Mouse (Mus musculus): ENCODE results near the gene Spag8.

Spag8 gene

GRCm38 (mm10) chr4:43653161-43654015 is at the start of gene Spag8:
Gene Spag8, minus strand, starts transcription at chr4:43653594.
- DNase-seq = peak; percentile 44

DNA sequence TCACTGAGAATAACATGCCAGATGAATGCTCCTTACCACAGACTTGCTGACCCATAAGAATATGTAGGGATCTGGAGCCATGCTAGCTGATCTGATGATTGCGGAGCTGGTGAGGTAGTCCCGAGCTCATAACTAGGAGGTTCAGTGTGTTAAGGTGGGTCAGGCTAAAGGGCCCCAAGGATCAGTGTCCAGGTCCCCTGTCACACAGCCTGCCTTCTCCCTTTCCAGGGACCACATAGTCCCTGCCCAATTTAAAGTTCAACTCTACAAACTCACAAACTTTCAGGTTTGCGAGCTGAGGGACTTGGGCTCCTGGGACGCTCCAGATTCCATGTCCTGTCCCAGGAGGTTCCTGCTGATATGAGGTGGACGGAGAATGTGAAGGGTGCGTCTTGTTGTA is 47.3 kb upstream of the Spag8 start, which contains the start of gene Olfr70:
TSS of gene Olfr70 (minus strand) at position 101 of the 400 bp plus-strand sequence.
- no peak for DNase-seq

GRCm38 (mm10) chr4:43696561-43696960 is 43.2 kb upstream of the Spag8 start:
- DNase-seq = no peak

GRCm38 (mm10) chr4:43695249-43695671 is 41.9 kb upstream of the Spag8 start:
- DNase-seq = no peak

DNA sequence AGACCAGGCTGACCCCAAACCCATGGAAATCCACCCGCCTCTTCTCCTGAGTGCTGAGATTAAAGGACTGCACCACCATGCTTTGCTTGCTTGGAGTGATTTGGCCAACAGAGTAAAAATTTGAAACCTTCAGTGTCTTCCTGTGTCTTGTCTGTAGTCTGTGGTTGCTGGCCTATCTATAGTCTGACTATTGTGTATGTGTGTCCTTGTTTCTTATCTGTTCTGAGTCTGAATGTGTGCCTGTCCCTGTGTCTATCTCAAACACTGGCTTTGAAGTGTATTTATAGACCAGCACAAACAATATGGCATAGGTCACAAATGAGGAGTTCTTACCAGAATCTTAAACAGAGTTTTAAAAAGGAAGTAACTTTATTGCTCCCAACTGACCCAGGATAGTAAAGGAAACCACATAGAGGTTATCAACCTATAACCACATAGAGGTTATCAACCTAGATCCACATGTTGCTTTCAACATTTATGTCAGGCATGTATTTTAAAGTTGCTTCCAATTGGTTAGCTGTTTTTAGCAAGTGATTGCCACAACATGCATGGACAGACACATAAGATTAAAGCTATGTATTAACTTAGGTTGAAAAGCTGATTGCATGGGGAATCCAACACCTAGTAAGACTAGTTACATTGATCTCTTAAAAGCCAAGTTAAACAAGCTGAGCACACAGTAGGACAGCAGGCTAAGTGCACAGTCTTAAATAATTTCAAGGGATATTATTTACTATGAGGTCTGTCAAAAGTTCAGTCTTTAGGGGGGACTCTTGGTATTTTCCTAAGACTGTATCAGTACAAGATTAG is 41.2 kb upstream of the Spag8 start:
- DNase-seq = no peak

- DNase-seq = no peak
Measured at GRCm38 (mm10) chr4:43693806-43694241, 40.4 kb upstream of the Spag8 start.

- DNase-seq = no peak
Measured at GRCm38 (mm10) chr4:43691026-43691425, 37.6 kb upstream of the Spag8 start.

- DNase-seq = no peak
Measured at GRCm38 (mm10) chr4:43690021-43690420, 36.6 kb upstream of the Spag8 start.

- no peak for DNase-seq
Measured at GRCm38 (mm10) chr4:43679416-43680043, 26.1 kb upstream of the Spag8 start.

GRCm38 (mm10) chr4:43678541-43678940 is 25.1 kb upstream of the Spag8 start:
- no peak for DNase-seq

DNA sequence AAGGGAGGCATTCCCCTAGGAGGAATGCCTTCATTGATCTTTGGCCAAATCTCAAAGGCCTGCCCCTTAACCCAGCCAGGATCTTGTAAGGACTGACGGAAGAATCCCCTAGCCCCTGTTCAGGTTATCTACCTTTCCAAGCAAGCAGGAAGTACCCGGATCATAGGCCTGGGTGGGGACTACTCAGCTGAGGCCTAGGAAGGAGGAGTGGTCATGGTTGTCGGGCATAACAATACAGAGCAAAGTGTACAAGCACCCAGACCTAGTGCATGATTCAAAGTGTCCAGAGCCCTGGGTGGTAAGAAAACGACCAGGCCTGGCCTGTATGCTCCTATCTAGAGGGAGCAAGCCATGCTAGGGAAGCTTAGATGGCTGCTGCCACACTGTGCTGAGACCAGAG is 22.2 kb upstream of the Spag8 start:
- DNase-seq = no peak

GRCm38 (mm10) chr4:43674974-43675373 is 21.6 kb upstream of the Spag8 start:
- DNase-seq = no peak

- no peak for DNase-seq
Measured at GRCm38 (mm10) chr4:43673703-43674102, 20.3 kb upstream of the Spag8 start.

DNA sequence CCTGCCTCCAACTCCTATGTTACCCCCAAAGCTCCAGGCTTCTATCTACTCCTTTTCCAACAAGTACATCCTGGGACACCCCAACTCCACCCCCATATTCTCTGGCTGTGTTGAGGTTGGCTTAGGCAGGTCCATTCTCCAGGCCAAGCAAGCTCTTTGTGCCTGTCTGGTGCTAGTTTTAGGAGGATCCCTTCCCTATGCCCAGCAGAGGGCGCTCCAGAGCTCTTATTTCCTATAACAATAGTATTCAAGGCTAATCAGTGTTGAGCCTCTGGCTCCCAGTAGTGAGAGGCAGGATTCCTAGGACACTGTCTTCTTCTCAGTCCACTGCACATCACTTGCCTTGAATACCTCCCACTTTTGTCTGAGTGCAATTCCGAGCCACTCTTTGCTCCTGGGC is 18.7 kb upstream of the Spag8 start:
- DNase-seq = peak; percentile 93

DNA sequence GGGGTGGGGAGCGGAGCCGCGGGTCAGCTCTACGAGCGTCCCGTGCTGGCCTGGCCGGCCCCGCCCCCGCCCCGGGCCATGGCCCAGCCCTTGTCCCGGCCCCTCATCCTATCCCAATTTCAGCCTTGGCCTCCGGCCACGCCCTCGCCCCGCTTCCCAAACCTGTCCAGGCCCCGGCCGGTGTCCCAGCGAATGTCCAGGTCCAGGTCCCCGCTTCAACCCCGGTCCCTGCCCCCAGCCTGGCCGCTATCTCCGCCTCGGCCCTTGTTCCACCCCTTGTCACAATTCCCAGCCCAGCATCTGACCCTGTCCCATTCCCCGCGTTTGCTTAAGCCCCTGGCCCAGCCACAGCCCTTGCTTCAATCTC is 16.0 kb upstream of the Spag8 start:
- DNase-seq = no peak

DNA sequence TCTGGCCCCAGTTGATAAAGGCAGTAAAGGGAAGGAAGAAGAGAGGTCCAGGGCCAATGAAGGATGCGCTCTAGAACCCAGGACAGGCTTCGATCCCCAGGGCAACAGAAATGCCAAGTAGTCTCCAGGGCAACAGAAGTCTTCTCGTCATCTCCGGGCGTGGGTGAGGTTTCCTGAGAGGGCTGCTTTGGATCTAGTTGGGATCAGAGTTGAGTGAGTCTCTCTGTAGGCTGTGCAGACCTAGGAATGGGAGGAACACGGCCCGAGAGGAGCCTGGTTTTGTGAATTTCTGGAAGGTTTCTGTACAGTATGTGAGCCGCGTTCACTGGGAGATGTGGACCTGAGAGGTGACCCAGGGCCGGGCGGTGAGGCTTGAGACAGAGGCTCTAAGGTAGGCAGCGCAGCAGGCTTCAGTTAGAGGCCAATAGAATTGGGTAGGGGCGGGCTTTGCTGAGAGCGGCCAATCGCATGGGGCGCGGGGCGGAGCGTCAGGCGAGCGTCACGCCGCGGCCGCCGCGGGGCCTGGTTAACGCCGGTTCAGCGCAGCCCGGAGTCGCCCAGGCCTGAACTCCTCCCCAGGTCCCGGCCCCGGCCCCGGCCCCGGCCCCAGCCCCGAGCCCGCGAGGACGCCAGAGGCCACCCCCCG is 15.5 kb upstream of the Spag8 start, which contains the start of the genes Tmem8b and Fam221b:
TSS of gene Tmem8b (plus strand) at position 190 of the 646 bp plus-strand sequence.
TSS of gene Fam221b (minus strand) at position 364 of the 646 bp plus-strand sequence.
- peak; percentile 95 for DNase-seq

DNA sequence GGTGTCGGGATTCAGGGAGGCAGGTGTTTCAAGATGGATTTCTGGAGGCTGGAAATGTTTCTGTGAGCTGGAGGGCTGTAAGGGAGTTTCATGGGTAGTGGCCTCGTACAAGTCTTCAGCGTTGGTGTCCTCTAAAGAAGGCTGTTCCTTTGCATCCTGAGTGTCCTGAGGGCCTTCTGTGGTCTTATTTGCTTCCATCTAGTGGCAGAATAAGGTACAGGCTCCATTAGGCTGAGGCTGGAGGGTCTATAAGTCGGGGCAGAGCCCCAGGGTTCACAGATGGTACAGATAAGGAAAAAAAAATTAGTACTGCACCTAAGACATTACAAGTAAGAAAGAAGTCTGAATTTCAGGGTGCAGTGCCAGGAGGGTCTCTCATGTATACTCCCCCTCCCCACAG is 13.0 kb upstream of the Spag8 start:
- DNase-seq = no peak

DNA sequence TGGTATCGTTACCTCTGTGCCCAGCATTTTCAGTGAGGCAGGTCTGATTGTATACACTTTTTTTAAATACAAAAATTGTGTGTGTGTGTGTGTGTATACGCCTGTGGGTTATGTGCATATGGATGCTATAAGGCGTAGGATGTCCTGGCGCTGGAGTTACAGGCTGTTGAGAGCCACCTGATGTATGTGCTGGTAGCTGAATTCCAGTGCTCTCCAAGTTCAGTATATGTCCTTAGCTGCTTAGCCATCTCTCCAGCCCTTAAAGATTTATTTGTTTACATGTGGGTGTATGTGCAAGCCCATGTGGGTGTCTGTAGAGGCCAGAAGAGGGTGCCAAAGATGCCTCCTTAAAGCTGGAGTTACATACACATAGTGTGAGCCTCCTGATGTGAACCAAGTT is 3.8 kb upstream of the Spag8 start:
- no peak for DNase-seq

DNA sequence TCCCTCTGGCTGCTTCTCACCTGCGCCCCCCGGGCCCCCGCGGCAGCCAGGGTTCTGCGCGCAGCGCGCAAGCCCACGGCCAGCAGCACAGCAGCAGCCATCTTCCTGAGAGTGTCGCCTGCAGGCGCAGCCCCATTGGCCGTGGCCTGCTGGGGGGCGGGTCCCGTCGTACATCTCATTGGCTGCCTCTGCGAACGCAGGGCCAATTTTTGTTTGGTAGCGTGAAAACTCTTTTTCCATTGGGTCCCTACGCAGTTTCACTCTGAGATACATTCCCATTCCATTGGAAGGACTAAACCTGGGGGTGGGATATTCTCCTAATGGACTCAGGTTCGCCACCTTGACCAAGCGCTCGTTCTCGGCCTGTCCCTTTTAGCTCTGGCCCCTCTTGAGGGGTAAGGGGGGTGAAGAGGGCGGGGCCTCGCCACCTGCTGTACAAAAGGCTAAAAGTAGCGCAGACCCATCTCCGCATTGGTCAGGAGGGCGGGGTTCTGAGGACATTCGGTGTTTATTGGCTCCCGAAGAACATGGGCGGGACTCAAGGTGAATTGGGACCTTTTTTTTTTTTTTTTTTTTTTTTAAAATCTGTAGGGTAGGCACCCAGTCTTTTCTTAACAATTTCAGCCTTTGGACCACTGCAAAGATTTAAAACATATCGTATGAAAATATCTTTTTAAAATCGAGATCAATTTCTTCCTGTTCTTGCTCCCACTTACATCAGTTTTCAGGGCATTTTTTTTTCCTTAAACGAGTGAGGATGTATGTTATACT is 3.1 kb upstream of the Spag8 start, which contains the start of gene Hint2:
TSS of gene Hint2 (minus strand) at position 128 of the 771 bp plus-strand sequence.
- DNase-seq = peak; percentile 94

DNA sequence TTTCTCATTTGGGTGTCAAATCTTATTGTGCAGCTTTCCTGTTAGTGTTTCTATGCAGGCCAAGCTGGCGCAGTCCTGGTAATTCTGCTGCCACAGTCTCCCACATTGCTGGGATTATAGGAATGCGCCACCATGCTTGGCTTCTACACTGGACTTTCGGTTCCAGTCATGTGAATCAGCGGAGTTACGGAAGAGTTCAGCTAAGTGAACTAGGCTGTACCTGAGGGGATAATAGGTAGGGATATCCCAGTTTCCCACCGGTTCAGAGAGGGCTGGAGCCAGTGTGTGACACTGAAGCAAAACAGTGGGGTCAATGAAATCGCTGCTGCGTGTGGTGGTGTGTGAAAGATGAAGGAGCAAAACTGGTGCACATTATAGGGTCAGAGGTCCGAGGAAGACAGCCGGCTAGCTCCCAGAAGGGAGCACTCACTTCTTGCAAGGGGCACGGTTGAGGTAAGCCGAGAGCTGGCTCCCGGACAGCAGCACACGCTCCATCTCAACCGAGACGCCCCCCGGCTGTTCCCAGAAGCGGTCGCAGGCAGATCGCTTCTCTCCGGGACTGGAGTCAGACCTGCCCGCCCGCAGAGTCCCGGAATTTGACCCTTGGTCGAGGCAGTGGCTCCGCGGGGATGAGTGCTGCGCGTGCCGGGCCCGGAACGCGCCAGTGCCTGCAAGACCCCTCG is 2.4 kb upstream of the Spag8 start:
- DNase-seq = no peak

- no peak for DNase-seq
Measured at GRCm38 (mm10) chr4:43652726-43653125, 668 bp downstream of the Spag8 start.
